Mouse (Mus musculus) liver, adult 2 months (tissue): ENCODE data around the gene Syndig1l. TPM values are rescaled to one million over a fixed set of nuclear protein-coding genes. Genes with fewer than 3 reads are reported as not detected.

Source experiments
- DNase-seq: peaks from one replicate; pipeline ENCODE4 v3.0.0-alpha.2; 2011; ENCODE audit warnings: low read depth, low spot score; ENCODE audit errors: extremely low read depth
- H3K27ac ChIP-seq: fragments of 200-500 bp; replicated peaks from 2 replicates; pipeline ENCODE4 v1.5.1; 2012; ENCODE audit warnings: low read depth, mild to moderate bottlenecking, control low read depth, inconsistent platforms, low read length; ENCODE audit not compliant: insufficient read depth
- H3K27me3 ChIP-seq: fragments of 200-500 bp; 2 replicates; pipeline ENCODE4 v1.6.1; 2012; ENCODE audit warnings: mild to moderate bottlenecking, moderate library complexity, low read length, inconsistent platforms; ENCODE audit not compliant: control insufficient read depth, insufficient read depth
- H3K36me3 ChIP-seq: fragments of 200-500 bp; 2 replicates; pipeline ENCODE4 v1.6.1; 2012; ENCODE audit warnings: low read length, inconsistent platforms; ENCODE audit not compliant: control insufficient read depth, insufficient read depth
- H3K4me1 ChIP-seq: fragments of 200-500 bp; 2 replicates; pipeline ENCODE4 v1.6.1; 2011; ENCODE audit warnings: low read length; ENCODE audit not compliant: control insufficient read depth, insufficient read depth
- H3K4me3 ChIP-seq: fragments of 200-500 bp; 2 replicates; pipeline ENCODE4 v1.5.1; 2011; ENCODE audit warnings: low read depth, mild to moderate bottlenecking, control low read depth, low read length, moderate library complexity; ENCODE audit not compliant: insufficient read depth
- H3K79me2 ChIP-seq: fragments of 200-500 bp; 2 replicates; pipeline ENCODE4 v1.6.1; 2012; ENCODE audit warnings: inconsistent platforms, mild to moderate bottlenecking, low read length, moderate library complexity; ENCODE audit not compliant: control insufficient read depth, insufficient read depth
- H3K9ac ChIP-seq: fragments of 200-500 bp; 2 replicates; pipeline ENCODE4 v1.6.1; 2012; ENCODE audit warnings: low read depth, mild to moderate bottlenecking, control low read depth, inconsistent platforms, low read length
- CTCF ChIP-seq: fragments of 200-500 bp; IDR thresholded peaks from 2 replicates; pipeline ENCODE4 v1.5.1; 2011; ENCODE audit warnings: low read depth, low read length, control low read depth
- POLR2A ChIP-seq: fragments of 200-500 bp; IDR thresholded peaks from 2 replicates; pipeline ENCODE4 v1.6.1; 2011; ENCODE audit warnings: low read length, control low read depth; ENCODE audit not compliant: insufficient read depth; ENCODE audit errors: extremely low read depth
- WGBS: fragments of 180-500 bp; shearing (Covaris S2); methylation state at CpG from one replicate; pipeline ENCODE4 v1.1.7; 2018; 5-methylcytosine and 5-hydroxymethylcytosine counted together
- polyA plus RNA-seq: library from polyadenylated mRNA; depleted of rRNA; stranded (reverse); fragments of >200 nt; gene quantifications from 2 replicates; pipeline ENCODE4 v1.2.3, GENCODE M21; 2012; rRNA removed
- total RNA-seq: library from RNA; depleted of rRNA; stranded (reverse); fragments of >200 nt; gene quantifications from 2 replicates; pipeline ENCODE4 v1.2.3, GENCODE M21; 2014; rRNA removed

Gene Syndig1l
- total and polyA plus RNA-seq, 2 experiments = not detected

DNA sequence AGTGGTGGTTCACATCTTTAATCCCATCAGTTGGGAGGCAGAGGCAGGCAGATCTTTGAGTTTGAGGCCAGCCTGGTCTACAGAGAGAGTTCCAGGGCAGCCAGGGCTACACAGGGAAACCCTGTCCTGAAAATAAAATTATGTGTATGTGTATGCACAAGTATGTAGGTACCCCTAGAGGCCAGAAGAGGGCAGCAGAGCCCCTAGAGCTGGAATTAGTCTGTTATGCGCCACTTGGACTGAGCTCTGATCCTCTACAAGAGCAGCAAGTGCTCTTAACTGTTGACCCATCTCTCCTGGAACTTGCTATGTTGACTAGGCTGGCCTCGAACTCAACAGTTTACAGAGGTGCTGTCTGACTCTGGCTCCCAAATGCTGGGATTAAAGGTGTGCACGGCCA lies 28.1 kb downstream of the Syndig1l start:
- no peak overlapping the region for H3K4me3 ChIP-seq
- H3K36me3 ChIP-seq = no peaks in the 10 kb centered on the region
- no peak overlapping the region for H3K9ac ChIP-seq
- no peak for DNase-seq
- TF ChIP-seq POLR2A = no peak
- TF ChIP-seq CTCF = no peak
- no peaks in the 10 kb centered on the region for H3K79me2 ChIP-seq
- 90% methylated on average over 3 of the region's 3 CpGs for WGBS
- H3K27me3 ChIP-seq = peaks cover 4% of the 10 kb centered on the region; the same call in 1 of the 2 replicates
- no peak overlapping the region for H3K27ac ChIP-seq
- H3K4me1 ChIP-seq = no peaks in the 10 kb centered on the region

DNA sequence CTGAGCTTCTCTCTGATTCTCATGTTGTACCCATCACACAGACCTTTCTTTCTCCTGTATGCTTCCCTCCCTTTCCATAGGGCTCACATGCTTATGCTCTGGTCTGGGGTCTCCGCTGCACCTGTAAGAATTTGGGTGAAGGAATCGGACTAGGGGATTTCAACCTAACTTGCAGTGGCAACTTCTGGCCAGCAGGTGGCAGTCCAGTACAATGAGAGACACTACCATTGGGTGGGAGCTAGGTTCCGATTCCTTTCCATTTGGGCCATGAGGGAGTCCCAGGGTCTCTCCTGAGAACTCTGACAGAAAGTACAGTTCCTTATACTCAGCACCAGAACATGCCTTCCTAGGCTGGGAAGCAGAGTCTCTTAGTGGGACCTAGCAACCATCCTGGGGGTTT lies 44.7 kb downstream of the Syndig1l start:
- H3K9ac ChIP-seq = no peak overlapping the region
- H3K36me3 ChIP-seq = no peaks in the 10 kb centered on the region
- TF ChIP-seq CTCF (peak; percentile 84), POLR2A (no peak)
- no peak overlapping the region for H3K4me3 ChIP-seq
- H3K79me2 ChIP-seq = no peaks in the 10 kb centered on the region
- DNase-seq = peak; percentile 4
- no peaks in the 10 kb centered on the region; the same call in 1 of the 2 replicates for H3K27me3 ChIP-seq
- no peak overlapping the region for H3K27ac ChIP-seq
- no peaks in the 10 kb centered on the region for H3K4me1 ChIP-seq
- 7% methylated on average over 3 of the region's 3 CpGs for WGBS

DNA sequence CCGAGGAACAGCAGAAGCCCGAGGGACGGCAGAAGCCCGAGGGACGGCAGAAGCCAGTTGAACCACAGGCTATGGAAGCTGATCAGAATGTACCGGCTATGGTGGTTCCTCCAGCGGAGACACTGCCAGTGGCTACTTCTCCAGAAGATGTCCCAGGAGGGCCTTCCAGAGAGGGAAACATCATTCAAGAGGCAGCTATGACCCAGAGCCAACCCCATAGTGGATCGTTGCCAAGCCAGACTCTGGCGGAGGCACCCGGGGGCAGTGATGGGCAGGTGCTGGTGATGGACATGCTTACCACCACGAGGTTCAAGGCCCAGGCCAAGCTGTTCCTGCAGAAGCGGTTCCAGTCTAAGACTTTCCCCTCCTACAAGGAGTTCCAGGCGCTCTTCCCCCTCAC lies 48.4 kb downstream of the Syndig1l start:
- H3K4me3 ChIP-seq = no peak overlapping the region
- no peaks in the 10 kb centered on the region for H3K79me2 ChIP-seq
- no peak overlapping the region for H3K27ac ChIP-seq
- TF ChIP-seq POLR2A (no peak), CTCF (no peak)
- H3K36me3 ChIP-seq = no peaks in the 10 kb centered on the region
- no peak for DNase-seq
- H3K4me1 ChIP-seq = no peaks in the 10 kb centered on the region
- WGBS = 80% methylated on average over 13 of the region's 13 CpGs
- H3K9ac ChIP-seq = no peak overlapping the region
- H3K27me3 ChIP-seq = no peaks in the 10 kb centered on the region

DNA sequence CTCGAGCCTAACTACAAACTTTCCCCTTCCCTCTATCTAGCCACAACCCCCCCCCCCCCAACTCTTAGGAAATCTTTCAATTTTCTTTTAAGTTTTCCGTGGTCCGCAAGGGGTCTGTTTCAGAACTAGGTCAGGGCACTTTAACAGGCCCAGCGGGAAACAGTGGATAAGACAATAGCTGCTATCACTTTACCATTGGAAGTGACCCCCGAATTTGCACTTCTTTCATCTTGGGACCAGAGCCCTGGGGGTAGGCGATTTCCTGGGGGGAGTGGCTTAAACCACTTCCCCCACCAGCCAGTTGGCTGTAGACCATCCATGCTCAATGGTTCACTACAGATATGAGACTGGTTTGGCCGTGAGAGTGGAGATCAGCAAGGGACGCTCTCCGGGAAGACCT lies 58.0 kb downstream of the Syndig1l start, which contains the start of gene Vrtn:
Gene Vrtn (plus strand): TSS at position 366 of the 400 bp plus-strand sequence.
- no peaks in the 10 kb centered on the region for H3K79me2 ChIP-seq
- no peaks in the 10 kb centered on the region for H3K36me3 ChIP-seq
- H3K27ac ChIP-seq = no peak within 1 kb of the TSS
- 15% methylated on average over 9 of the region's 9 CpGs for WGBS
- H3K9ac ChIP-seq = no peak within 1 kb of the TSS
- DNase-seq = no peak
- no peak within 1 kb of the TSS for H3K4me3 ChIP-seq
- TF ChIP-seq CTCF = no peak
- TF ChIP-seq POLR2A = no peak
- peaks cover 17% of the 10 kb centered on the region; the same call in 1 of the 2 replicates for H3K27me3 ChIP-seq
- no peaks in the 10 kb centered on the region for H3K4me1 ChIP-seq

DNA sequence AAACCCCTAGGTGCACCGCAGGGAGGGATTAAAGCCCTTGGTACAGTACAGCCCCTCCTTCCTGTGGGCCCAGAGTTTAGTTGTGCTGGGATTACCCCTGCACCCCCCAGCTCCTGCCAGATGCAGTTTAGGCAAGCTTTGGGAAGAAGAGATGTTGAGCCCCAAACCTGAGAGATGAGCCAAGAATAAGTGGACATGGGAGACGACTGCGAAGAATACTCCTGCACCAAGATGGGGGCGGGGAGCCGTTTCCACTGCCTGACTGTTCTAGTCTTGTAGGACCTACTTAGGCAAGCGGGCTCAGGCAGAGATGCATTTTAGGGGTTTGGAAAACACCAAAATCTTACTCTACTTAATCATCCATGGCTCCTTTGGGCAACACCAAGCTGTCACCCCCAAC lies 58.4 kb downstream of the Syndig1l start:
- no peaks in the 10 kb centered on the region for H3K36me3 ChIP-seq
- H3K27me3 ChIP-seq = peaks cover 17% of the 10 kb centered on the region; the same call in 1 of the 2 replicates
- no peak overlapping the region for H3K9ac ChIP-seq
- no peaks in the 10 kb centered on the region for H3K79me2 ChIP-seq
- WGBS = 16% methylated on average over 6 of the region's 6 CpGs
- no peak for DNase-seq
- no peaks in the 10 kb centered on the region for H3K4me1 ChIP-seq
- H3K27ac ChIP-seq = no peak overlapping the region
- H3K4me3 ChIP-seq = no peak overlapping the region
- no peak for TF ChIP-seq CTCF
- TF ChIP-seq POLR2A = no peak

DNA sequence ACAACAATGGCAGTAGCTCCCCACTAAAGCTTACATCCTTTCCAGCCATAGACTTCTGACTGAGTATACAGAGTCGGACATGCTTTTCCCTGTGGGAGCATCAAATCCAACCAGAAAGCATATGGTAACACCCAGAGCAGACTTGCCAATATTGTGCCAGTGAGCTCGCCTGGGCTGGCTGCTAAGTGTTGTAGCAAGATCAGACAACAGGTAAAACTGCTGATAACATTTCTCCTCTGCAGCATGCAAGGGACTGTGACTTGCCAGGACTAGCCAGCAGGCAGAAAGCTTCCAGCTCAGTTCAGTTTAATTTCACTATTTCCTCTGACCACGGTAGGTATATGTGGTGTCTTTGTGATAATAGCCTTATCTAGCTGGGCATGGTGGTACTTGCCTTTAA lies 66.8 kb downstream of the Syndig1l start:
- H3K36me3 ChIP-seq = no peaks in the 10 kb centered on the region
- WGBS = 73% methylated on average over 3 of the region's 3 CpGs
- H3K4me3 ChIP-seq = no peak overlapping the region
- no peak overlapping the region for H3K9ac ChIP-seq
- H3K79me2 ChIP-seq = no peaks in the 10 kb centered on the region
- H3K27me3 ChIP-seq = no peaks in the 10 kb centered on the region
- no peaks in the 10 kb centered on the region for H3K4me1 ChIP-seq
- no peak for TF ChIP-seq POLR2A
- TF ChIP-seq CTCF = no peak
- H3K27ac ChIP-seq = no peak overlapping the region
- DNase-seq = no peak

Other genes starting within 250 kb of the Syndig1l start
- 370 and 371 TPM in 2 replicates for gene Aldh6a1, start 247.8 kb downstream of the Syndig1l start, total RNA-seq
- gene Aldh6a1, start 247.8 kb downstream of the Syndig1l start, polyA plus RNA-seq = 104 and 121 TPM in 2 replicates
- gene Lin52, start 247.4 kb downstream of the Syndig1l start, total RNA-seq = 6.7 and 8.7 TPM in 2 replicates
- gene Lin52, start 247.4 kb downstream of the Syndig1l start, polyA plus RNA-seq = 5.9 and 6.2 TPM in 2 replicates
- gene Vsx2, start 129.1 kb downstream of the Syndig1l start, total RNA-seq = not detected in 2 replicates
- gene Vsx2, start 129.1 kb downstream of the Syndig1l start, polyA plus RNA-seq = not detected in 2 replicates
- gene Abcd4, start 81.4 kb downstream of the Syndig1l start, total RNA-seq = 5.8 and 6.5 TPM in 2 replicates
- 12.5 and 14.2 TPM in 2 replicates for gene Abcd4, start 81.4 kb downstream of the Syndig1l start, polyA plus RNA-seq
- gene Vrtn, start 57.8 kb downstream of the Syndig1l start, total RNA-seq = not detected in 2 replicates
- not detected in 2 replicates for gene Vrtn, start 57.8 kb downstream of the Syndig1l start, polyA plus RNA-seq
- 40.2 and 53.6 TPM in 2 replicates for gene Npc2, start 74.3 kb upstream of the Syndig1l start, total RNA-seq
- gene Npc2, start 74.3 kb upstream of the Syndig1l start, polyA plus RNA-seq = 83.2 and 85.8 TPM in 2 replicates
- 41.4 and 44.0 TPM in 2 replicates for gene Isca2, start 74.4 kb upstream of the Syndig1l start, total RNA-seq
- 48.2 and 54.3 TPM in 2 replicates for gene Isca2, start 74.4 kb upstream of the Syndig1l start, polyA plus RNA-seq
- 0.65 and 1.0 TPM in 2 replicates for gene Ltbp2, start 177.7 kb upstream of the Syndig1l start, total RNA-seq
- 0.77 and 1.7 TPM in 2 replicates for gene Ltbp2, start 177.7 kb upstream of the Syndig1l start, polyA plus RNA-seq